Mouse (Mus musculus): ENCODE data around the gene Slc8a3. TPM values are rescaled to one million over a fixed set of nuclear protein-coding genes. Genes with fewer than 3 reads are reported as not detected.
A peak's percentile ranks its signal among the peaks of the same experiment; 100 is the strongest.

The Slc8a3 gene
- total and polyA plus RNA-seq, 3 experiments = not detected

DNA sequence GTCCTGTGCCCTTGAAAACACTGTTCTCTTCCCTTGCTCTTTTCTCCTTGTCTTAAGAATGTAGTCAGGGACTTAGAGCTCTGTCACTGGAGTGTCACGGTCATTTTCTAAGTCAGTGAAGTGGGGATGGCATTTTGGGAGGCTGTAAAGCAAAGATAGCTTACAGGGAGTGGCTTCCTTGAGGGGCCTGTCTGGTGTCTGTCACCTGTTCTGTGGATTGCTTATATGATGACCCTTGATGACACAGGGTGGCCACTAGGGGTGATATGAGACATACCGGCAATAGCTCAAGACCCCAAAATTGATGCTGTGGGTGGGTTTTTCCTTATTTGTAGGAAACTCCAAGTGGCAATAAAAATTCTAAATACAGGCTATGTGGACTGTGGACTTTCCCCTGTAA is 164.5 kb downstream of the Slc8a3 start:
- Histone ChIP-seq H3K4me3 (ENCODE audit: control insufficient read depth in 1 of 2, insufficient read depth in 1 of 2, low read depth in 2 of 2, low read length in 2 of 2) (no peak overlapping the region), H3K27ac (ENCODE audit: control insufficient read depth, low read depth, low read length) (no peak overlapping the region), H3K4me1 (ENCODE audit: control insufficient read depth in 1 of 2, insufficient read depth in 2 of 2, low read length in 2 of 2) (no peaks in the 10 kb centered on the region), H3K27me3 (ENCODE audit: control insufficient read depth in 1 of 2, insufficient read depth in 2 of 2, low read length in 2 of 2) (no peaks in the 10 kb centered on the region), H3K9ac (ENCODE audit: control insufficient read depth, low read depth, low read length, poor library complexity, severe bottlenecking) (no peak overlapping the region), H3K9me3 (replicated peaks; ENCODE audit: insufficient read depth, low read length) (no peaks in the 10 kb centered on the region), H3K36me3 (ENCODE audit: control insufficient read depth in 1 of 2, insufficient read depth in 2 of 2, low read length in 2 of 2) (no peaks in the 10 kb centered on the region; a peak in 1 of 4 replicates), H3K79me2 (ENCODE audit: control insufficient read depth, insufficient read depth, low read length, poor library complexity) (no peaks in the 10 kb centered on the region)
- peak; percentile 10 for DNase-seq (ENCODE audit: low read depth, low spot score)
- peak in 2 of 3 experiments; percentile 2 to 19; a peak in 2 of 6 replicates for TF ChIP-seq CTCF (IDR thresholded peaks at IDR 0.05 in 2 of 3, conservative IDR thresholded peaks at IDR 0.05 in 1 of 3; ENCODE audit: control insufficient read depth in 1 of 3, insufficient read depth in 1 of 3, low read depth in 2 of 3, low read length in 3 of 3, poor library complexity in 1 of 3, severe bottlenecking in 1 of 3)
- TF ChIP-seq GATA1 (IDR thresholded peaks at IDR 0.05; ENCODE audit: low read depth, low read length) = no peak

DNA sequence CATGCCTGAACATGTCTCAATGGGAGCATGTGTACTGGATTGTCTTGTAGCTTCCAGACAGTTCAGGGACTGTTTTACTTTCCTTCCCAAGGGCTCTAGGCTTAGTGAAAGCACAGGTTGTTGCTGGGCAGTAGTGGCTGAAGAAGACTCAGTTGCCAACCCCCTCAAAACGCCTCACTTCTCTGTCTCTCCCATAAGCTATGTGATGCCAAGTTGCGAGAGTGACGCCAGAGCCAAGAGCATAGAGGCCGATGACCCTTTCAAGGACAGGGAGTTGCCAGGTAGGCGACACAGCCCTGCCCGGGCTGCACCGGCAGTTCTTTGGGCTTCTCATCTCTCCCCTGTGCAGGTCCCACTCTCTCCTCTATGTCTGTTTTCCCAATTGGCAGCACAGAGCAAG is 164.9 kb downstream of the Slc8a3 start:
- no peak for DNase-seq (ENCODE audit: low read depth, low spot score)
- Histone ChIP-seq H3K9ac (ENCODE audit: control insufficient read depth, low read depth, low read length, poor library complexity, severe bottlenecking) (no peak overlapping the region), H3K79me2 (ENCODE audit: control insufficient read depth, insufficient read depth, low read length, poor library complexity) (no peaks in the 10 kb centered on the region), H3K27ac (ENCODE audit: control insufficient read depth, low read depth, low read length) (no peak overlapping the region), H3K27me3 (ENCODE audit: control insufficient read depth in 1 of 2, insufficient read depth in 2 of 2, low read length in 2 of 2) (no peaks in the 10 kb centered on the region), H3K4me3 (ENCODE audit: control insufficient read depth in 1 of 2, insufficient read depth in 1 of 2, low read depth in 2 of 2, low read length in 2 of 2) (no peak overlapping the region), H3K4me1 (ENCODE audit: control insufficient read depth in 1 of 2, insufficient read depth in 2 of 2, low read length in 2 of 2) (no peaks in the 10 kb centered on the region), H3K9me3 (replicated peaks; ENCODE audit: insufficient read depth, low read length) (no peaks in the 10 kb centered on the region), H3K36me3 (ENCODE audit: control insufficient read depth in 1 of 2, insufficient read depth in 2 of 2, low read length in 2 of 2) (no peaks in the 10 kb centered on the region; a peak in 1 of 4 replicates)
- TF ChIP-seq SMC3 (IDR thresholded peaks at IDR 0.05; ENCODE audit: low read depth, low read length) = no peak
- no peak for TF ChIP-seq USF2 (IDR thresholded peaks at IDR 0.05; ENCODE audit: borderline replicate concordance in 1 of 2, insufficient read depth in 1 of 2, low read depth in 1 of 2, low read length in 2 of 2)
- no peak for TF ChIP-seq MAZ (IDR thresholded peaks at IDR 0.05; ENCODE audit: low read depth, low read length)
- no peak for TF ChIP-seq POLR2AphosphoS2 (IDR thresholded peaks at IDR 0.05; ENCODE audit: low read length)
- TF ChIP-seq MAFK (IDR thresholded peaks at IDR 0.05; ENCODE audit: borderline replicate concordance, low read depth, low read length) = no peak
- TF ChIP-seq USF1 (IDR thresholded peaks at IDR 0.05; ENCODE audit: low read depth, low read length) = no peak
- no peak for TF ChIP-seq NRF1 (IDR thresholded peaks at IDR 0.05; ENCODE audit: insufficient read depth, low read depth, low read length, poor library complexity, severe bottlenecking)
- TF ChIP-seq GABPA (IDR thresholded peaks at IDR 0.05; ENCODE audit: low read depth, low read length) = no peak
- TF ChIP-seq GATA1 (IDR thresholded peaks at IDR 0.05; ENCODE audit: low read depth, low read length) = no peak
- TF ChIP-seq ZMIZ1 (IDR thresholded peaks at IDR 0.05; ENCODE audit: low read depth, low read length) = no peak
- TF ChIP-seq ZKSCAN1 (IDR thresholded peaks at IDR 0.05; ENCODE audit: low read depth, low read length) = no peak
- TF ChIP-seq HCFC1 (IDR thresholded peaks at IDR 0.05; ENCODE audit: low read depth, low read length) = no peak
- TF ChIP-seq CTCF (IDR thresholded peaks at IDR 0.05 in 2 of 3, conservative IDR thresholded peaks at IDR 0.05 in 1 of 3; ENCODE audit: control insufficient read depth in 1 of 3, insufficient read depth in 1 of 3, low read depth in 2 of 3, low read length in 3 of 3, poor library complexity in 1 of 3, severe bottlenecking in 1 of 3) = no peak
- TF ChIP-seq TCF12 (IDR thresholded peaks at IDR 0.05; ENCODE audit: low read depth, low read length) = no peak
- TF ChIP-seq TBP (IDR thresholded peaks at IDR 0.05; ENCODE audit: low read depth, low read length) = no peak
